Mouse (Mus musculus): Measurements from ENCODE around the gene Cux2. TPM values are rescaled to one million over a fixed set of nuclear protein-coding genes. Genes with fewer than 3 reads are reported as not detected.

The Cux2 gene
- polyA plus RNA-seq, 1 experiment from 2014 or later = 19.7 TPM

GRCm38 (mm10) chr5:121981650-121982131, 68.2 kb downstream of the Cux2 start:
- no peaks in the 10 kb centered on the region for H3K9me3 ChIP-seq
- H3K4me1 ChIP-seq = peaks cover 14% of the 10 kb centered on the region
- WGBS = 17% methylated on average over 16 of the region's 16 CpGs
- peak overlapping the region; percentile 18 for H3K4me2 ChIP-seq (replicated peaks)
- no peak overlapping the region; the same call in 1 of the 2 replicates for H3K9ac ChIP-seq (replicated peaks)
- H3K27me3 ChIP-seq = no peaks in the 10 kb centered on the region
- no peaks in the 10 kb centered on the region for H3K36me3 ChIP-seq
- H3K27ac ChIP-seq (replicated peaks) = peak overlapping the region; percentile 83
- peak; percentile 77 for ATAC-seq (ENCODE audit: low FRiP score, low read depth)
- no peak overlapping the region for H3K4me3 ChIP-seq

- H3K4me1 ChIP-seq = peaks cover 23% of the 10 kb centered on the region
- H3K27ac ChIP-seq (replicated peaks) = no peak overlapping the region
- H3K36me3 ChIP-seq = no peaks in the 10 kb centered on the region
- H3K27me3 ChIP-seq = no peaks in the 10 kb centered on the region; the same call in 1 of the 2 replicates
- ATAC-seq (ENCODE audit: low FRiP score, low read depth) = no peak
- no peak overlapping the region for H3K4me2 ChIP-seq (replicated peaks)
- no peak overlapping the region for H3K9ac ChIP-seq (replicated peaks)
- H3K9me3 ChIP-seq = no peaks in the 10 kb centered on the region
- 86% methylated on average over 12 of the region's 12 CpGs for WGBS
- H3K4me3 ChIP-seq = no peak overlapping the region
These were observed 73.6 kb downstream of the Cux2 start for GRCm38 (mm10) chr5:121976331-121976730.

GRCm38 (mm10) chr5:121973541-121973940, 76.4 kb downstream of the Cux2 start:
- peak overlapping the region; percentile 55 for H3K27ac ChIP-seq (replicated peaks)
- ATAC-seq (ENCODE audit: low FRiP score, low read depth) = no peak
- no peak overlapping the region for H3K9ac ChIP-seq (replicated peaks)
- H3K4me3 ChIP-seq = no peak overlapping the region
- peaks cover 23% of the 10 kb centered on the region for H3K4me1 ChIP-seq
- no peaks in the 10 kb centered on the region for H3K9me3 ChIP-seq
- H3K4me2 ChIP-seq (replicated peaks) = no peak overlapping the region
- WGBS = 46% methylated on average over 10 of the region's 10 CpGs
- H3K27me3 ChIP-seq = no peaks in the 10 kb centered on the region; the same call in 1 of the 2 replicates
- H3K36me3 ChIP-seq = no peaks in the 10 kb centered on the region

GRCm38 (mm10) chr5:121972680-121973192, 77.2 kb downstream of the Cux2 start:
- no peaks in the 10 kb centered on the region; the same call in 1 of the 2 replicates for H3K27me3 ChIP-seq
- no peaks in the 10 kb centered on the region for H3K36me3 ChIP-seq
- no peaks in the 10 kb centered on the region for H3K9me3 ChIP-seq
- peaks cover 30% of the 10 kb centered on the region for H3K4me1 ChIP-seq
- H3K9ac ChIP-seq (replicated peaks) = no peak overlapping the region
- H3K27ac ChIP-seq (replicated peaks) = peak overlapping the region; percentile 55
- 47% methylated on average over 23 of the region's 23 CpGs for WGBS
- ATAC-seq (ENCODE audit: low FRiP score, low read depth) = peak; percentile 54; the same call in 1 of the 2 replicates
- H3K4me3 ChIP-seq = no peak overlapping the region
- peak overlapping the region; percentile 15; the same call in 1 of the 2 replicates for H3K4me2 ChIP-seq (replicated peaks)

GRCm38 (mm10) chr5:121968999-121969398, 80.9 kb downstream of the Cux2 start:
- no peak for ATAC-seq (ENCODE audit: low FRiP score, low read depth)

GRCm38 (mm10) chr5:121968416-121968815, 81.5 kb downstream of the Cux2 start:
- H3K4me2 ChIP-seq (replicated peaks) = no peak overlapping the region
- peaks cover 47% of the 10 kb centered on the region for H3K4me1 ChIP-seq
- no peaks in the 10 kb centered on the region for H3K27me3 ChIP-seq
- peak overlapping the region; percentile 27; the same call in 1 of the 2 replicates for H3K27ac ChIP-seq (replicated peaks)
- H3K4me3 ChIP-seq = no peak overlapping the region
- 76% methylated on average over 15 of the region's 15 CpGs for WGBS
- H3K9ac ChIP-seq (replicated peaks) = no peak overlapping the region
- no peaks in the 10 kb centered on the region for H3K36me3 ChIP-seq
- ATAC-seq (ENCODE audit: low FRiP score, low read depth) = 0 out of 2 replicates have a peak, but pooled peaks have one; percentile 14
- H3K9me3 ChIP-seq = no peaks in the 10 kb centered on the region

More at GRCm38 (mm10) chr5:121968999-121969398, 80.9 kb downstream of the Cux2 start:
- H3K4me3 ChIP-seq = no peak overlapping the region
- 73% methylated on average over 15 of the region's 15 CpGs for WGBS
- H3K4me2 ChIP-seq (replicated peaks) = no peak overlapping the region
- H3K9me3 ChIP-seq = no peaks in the 10 kb centered on the region
- H3K27ac ChIP-seq (replicated peaks) = no peak overlapping the region
- no peaks in the 10 kb centered on the region for H3K27me3 ChIP-seq
- peaks cover 53% of the 10 kb centered on the region for H3K4me1 ChIP-seq
- H3K9ac ChIP-seq (replicated peaks) = no peak overlapping the region
- H3K36me3 ChIP-seq = no peaks in the 10 kb centered on the region

GRCm38 (mm10) chr5:121967520-121967919, 82.4 kb downstream of the Cux2 start:
- H3K4me2 ChIP-seq (replicated peaks) = no peak overlapping the region
- no peak overlapping the region for H3K27ac ChIP-seq (replicated peaks)
- no peaks in the 10 kb centered on the region for H3K27me3 ChIP-seq
- no peak for ATAC-seq (ENCODE audit: low FRiP score, low read depth)
- H3K4me3 ChIP-seq = no peak overlapping the region
- H3K9me3 ChIP-seq = no peaks in the 10 kb centered on the region
- H3K4me1 ChIP-seq = peaks cover 38% of the 10 kb centered on the region
- no peak overlapping the region for H3K9ac ChIP-seq (replicated peaks)
- H3K36me3 ChIP-seq = no peaks in the 10 kb centered on the region
- WGBS = 94% methylated on average over 5 of the region's 5 CpGs

GRCm38 (mm10) chr5:121966940-121967339, 83.0 kb downstream of the Cux2 start:
- Histone ChIP-seq H3K36me3 (no peaks in the 10 kb centered on the region), H3K4me1 (peaks cover 36% of the 10 kb centered on the region), H3K9ac (replicated peaks) (no peak overlapping the region), H3K4me2 (replicated peaks) (0 out of 2 replicates have a peak overlapping the region, but pooled peaks have one; percentile 1), H3K4me3 (no peak overlapping the region), H3K27me3 (no peaks in the 10 kb centered on the region), H3K27ac (replicated peaks) (no peak overlapping the region), H3K9me3 (no peaks in the 10 kb centered on the region)
- ATAC-seq (ENCODE audit: low FRiP score, low read depth) = no peak; the same call in 1 of the 2 replicates
- WGBS = 50% methylated on average over 16 of the region's 16 CpGs

- peaks cover 32% of the 10 kb centered on the region for H3K4me1 ChIP-seq
- no peak overlapping the region for H3K4me2 ChIP-seq (replicated peaks)
- no peak for ATAC-seq (ENCODE audit: low FRiP score, low read depth)
- H3K36me3 ChIP-seq = no peaks in the 10 kb centered on the region
- no peak overlapping the region for H3K4me3 ChIP-seq
- no peak overlapping the region for H3K9ac ChIP-seq (replicated peaks)
- H3K27me3 ChIP-seq = no peaks in the 10 kb centered on the region
- no peaks in the 10 kb centered on the region for H3K9me3 ChIP-seq
- no peak overlapping the region for H3K27ac ChIP-seq (replicated peaks)
- WGBS = 90% methylated on average over 10 of the region's 10 CpGs
These were observed 86.9 kb downstream of the Cux2 start for GRCm38 (mm10) chr5:121962974-121963373.

GRCm38 (mm10) chr5:121962359-121962758, 87.5 kb downstream of the Cux2 start:
- no peak for ATAC-seq (ENCODE audit: low FRiP score, low read depth)
- no peak overlapping the region for H3K9ac ChIP-seq (replicated peaks)
- H3K27ac ChIP-seq (replicated peaks) = no peak overlapping the region
- H3K4me1 ChIP-seq = peaks cover 32% of the 10 kb centered on the region
- no peaks in the 10 kb centered on the region for H3K9me3 ChIP-seq
- H3K4me3 ChIP-seq = no peak overlapping the region
- no peak overlapping the region for H3K4me2 ChIP-seq (replicated peaks)
- H3K27me3 ChIP-seq = no peaks in the 10 kb centered on the region
- 90% methylated on average over 7 of the region's 7 CpGs for WGBS
- no peaks in the 10 kb centered on the region for H3K36me3 ChIP-seq

- no peak overlapping the region for H3K9ac ChIP-seq (replicated peaks)
- ATAC-seq (ENCODE audit: low FRiP score, low read depth) = no peak
- no peak overlapping the region for H3K27ac ChIP-seq (replicated peaks)
- peaks cover 22% of the 10 kb centered on the region for H3K4me1 ChIP-seq
- 77% methylated on average over 8 of the region's 8 CpGs for WGBS
- no peak overlapping the region for H3K4me3 ChIP-seq
- no peaks in the 10 kb centered on the region; the same call in 1 of the 2 replicates for H3K27me3 ChIP-seq
- no peaks in the 10 kb centered on the region for H3K9me3 ChIP-seq
- no peak overlapping the region for H3K4me2 ChIP-seq (replicated peaks)
- H3K36me3 ChIP-seq = no peaks in the 10 kb centered on the region
These were observed 88.6 kb downstream of the Cux2 start for GRCm38 (mm10) chr5:121961256-121961655.

- no peak overlapping the region for H3K4me2 ChIP-seq (replicated peaks)
- H3K4me1 ChIP-seq = peaks cover 15% of the 10 kb centered on the region
- H3K27ac ChIP-seq (replicated peaks) = no peak overlapping the region
- H3K4me3 ChIP-seq = no peak overlapping the region
- WGBS = 82% methylated on average over 10 of the region's 10 CpGs
- no peak for ATAC-seq (ENCODE audit: low FRiP score, low read depth)
- H3K9ac ChIP-seq (replicated peaks) = no peak overlapping the region
- no peaks in the 10 kb centered on the region; the same call in 1 of the 2 replicates for H3K27me3 ChIP-seq
- no peaks in the 10 kb centered on the region for H3K36me3 ChIP-seq
- H3K9me3 ChIP-seq = no peaks in the 10 kb centered on the region
These were observed 90.2 kb downstream of the Cux2 start for GRCm38 (mm10) chr5:121959688-121960087.
